Mouse (Mus musculus): ENCODE measurements around the gene Scgb1a1. TPM values are rescaled to one million over a fixed set of nuclear protein-coding genes. Genes with fewer than 3 reads are reported as not detected.

The Scgb1a1 gene
- polyA plus RNA-seq, 1 experiment from 2014 or later: not detected

DNA sequence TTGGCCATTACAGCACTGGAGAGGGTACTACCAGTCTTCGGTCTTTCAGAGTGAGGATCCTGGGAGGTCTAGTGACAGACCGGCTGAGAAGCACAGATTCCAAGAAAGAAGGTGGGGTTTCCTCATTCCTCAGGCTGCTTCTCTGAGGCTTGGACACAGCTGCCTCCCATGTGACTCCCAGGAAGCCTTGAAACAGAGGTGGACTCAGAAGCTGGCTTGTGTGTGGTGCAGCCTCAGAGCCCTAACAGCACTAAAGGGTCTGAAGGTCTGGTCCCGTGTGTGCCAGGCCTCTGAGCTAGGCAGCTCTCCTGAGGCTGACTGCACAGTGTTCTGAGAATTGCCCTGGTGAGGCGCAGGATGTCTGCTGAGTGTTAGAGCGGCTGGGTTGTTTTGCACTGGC is 18.3 kb upstream of the Scgb1a1 start:
- Histone ChIP-seq H3K4me2 (ENCODE audit: low read length) (no peak overlapping the region), H3K27me3 (ENCODE audit: control insufficient read depth, insufficient read depth, low read length) (no peaks in the 10 kb centered on the region), H3K27ac (replicated peaks; ENCODE audit: low read depth, low read length) (no peak overlapping the region), H3K4me3 (replicated peaks; ENCODE audit: low read depth, low read length) (no peak overlapping the region), H3K4me1 (ENCODE audit: control insufficient read depth, insufficient read depth, low read length) (no peaks in the 10 kb centered on the region), H3K9ac (replicated peaks; ENCODE audit: low read length) (no peak overlapping the region), H3K36me3 (ENCODE audit: control insufficient read depth, insufficient read depth, low read length) (no peaks in the 10 kb centered on the region), H3K9me3 (ENCODE audit: control insufficient read depth, low read length) (no peaks in the 10 kb centered on the region)
- WGBS: 78% methylated on average over 5 of the region's 5 CpGs
- ATAC-seq (ENCODE audit: low FRiP score, low TSS enrichment): no peak
- DNase-seq: no peak

DNA sequence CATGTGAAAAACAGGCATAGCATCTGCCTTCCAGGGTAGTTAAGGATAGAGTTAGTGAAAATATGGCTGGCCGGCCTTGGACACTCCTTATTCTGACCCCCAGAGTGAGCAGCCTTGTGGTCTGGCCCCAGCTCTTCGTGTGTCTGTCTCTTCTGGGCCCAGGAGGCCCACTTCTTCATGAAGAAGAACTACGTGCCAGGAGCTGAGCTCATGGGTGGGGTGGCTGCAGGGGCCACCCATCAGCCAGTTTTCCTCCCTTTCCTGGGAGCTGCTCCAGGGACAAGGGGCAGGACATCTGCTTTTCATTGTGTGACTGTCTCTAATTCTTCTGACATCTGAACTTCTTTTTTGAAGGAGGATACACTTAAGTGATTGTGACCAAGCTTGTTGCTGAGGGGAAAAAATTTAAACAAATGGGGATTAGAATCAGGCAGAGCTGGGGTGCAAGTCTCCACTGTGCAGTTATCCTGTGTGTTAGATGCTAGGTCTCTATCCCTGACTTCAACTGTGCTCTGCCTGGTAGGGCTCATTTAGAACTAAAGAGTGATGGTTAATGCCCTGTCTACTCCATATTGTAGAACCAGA is 17.4 kb upstream of the Scgb1a1 start:
- H3K9me3 ChIP-seq (ENCODE audit: control insufficient read depth, low read length): no peaks in the 10 kb centered on the region
- H3K4me1 ChIP-seq (ENCODE audit: control insufficient read depth, insufficient read depth, low read length): no peaks in the 10 kb centered on the region
- 60% methylated on average over 3 of the region's 3 CpGs for WGBS
- H3K27me3 ChIP-seq (ENCODE audit: control insufficient read depth, insufficient read depth, low read length): no peaks in the 10 kb centered on the region
- DNase-seq (no peak), ATAC-seq (ENCODE audit: low FRiP score, low TSS enrichment) (no peak)
- no peak overlapping the region for H3K4me3 ChIP-seq (replicated peaks; ENCODE audit: low read depth, low read length)
- no peak overlapping the region for H3K27ac ChIP-seq (replicated peaks; ENCODE audit: low read depth, low read length)
- H3K36me3 ChIP-seq (ENCODE audit: control insufficient read depth, insufficient read depth, low read length): no peaks in the 10 kb centered on the region
- H3K4me2 ChIP-seq (ENCODE audit: low read length): no peak overlapping the region
- no peak overlapping the region for H3K9ac ChIP-seq (replicated peaks; ENCODE audit: low read length)

DNA sequence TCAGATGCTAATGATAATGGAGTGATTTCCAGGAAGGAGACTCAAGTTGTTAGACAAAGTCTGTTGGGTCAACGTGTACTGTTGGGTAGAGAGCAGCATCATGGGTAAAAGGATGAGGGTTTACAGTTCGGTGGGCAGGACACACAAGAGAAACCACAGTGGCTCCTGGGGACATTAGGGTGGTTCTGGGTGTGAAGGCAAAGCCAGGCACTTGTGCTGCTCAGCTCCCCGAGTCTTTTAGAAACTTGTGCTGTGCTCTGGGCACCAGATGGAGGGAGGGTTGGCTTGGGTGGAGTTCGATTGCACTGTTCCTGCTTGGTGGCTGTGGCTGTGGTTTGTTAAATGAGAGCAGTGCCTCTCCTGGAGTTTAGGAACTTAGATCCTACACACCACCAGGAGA is 16.2 kb upstream of the Scgb1a1 start:
- no peak overlapping the region for H3K9ac ChIP-seq (replicated peaks; ENCODE audit: low read length)
- 82% methylated on average over 4 of the region's 4 CpGs for WGBS
- no peaks in the 10 kb centered on the region for H3K36me3 ChIP-seq (ENCODE audit: control insufficient read depth, insufficient read depth, low read length)
- no peak for DNase-seq
- no peak for ATAC-seq (ENCODE audit: low FRiP score, low TSS enrichment)
- no peak overlapping the region for H3K4me2 ChIP-seq (ENCODE audit: low read length)
- H3K4me3 ChIP-seq (replicated peaks; ENCODE audit: low read depth, low read length): no peak overlapping the region
- no peaks in the 10 kb centered on the region for H3K9me3 ChIP-seq (ENCODE audit: control insufficient read depth, low read length)
- H3K27ac ChIP-seq (replicated peaks; ENCODE audit: low read depth, low read length): no peak overlapping the region
- no peaks in the 10 kb centered on the region for H3K27me3 ChIP-seq (ENCODE audit: control insufficient read depth, insufficient read depth, low read length)
- no peaks in the 10 kb centered on the region for H3K4me1 ChIP-seq (ENCODE audit: control insufficient read depth, insufficient read depth, low read length)

DNA sequence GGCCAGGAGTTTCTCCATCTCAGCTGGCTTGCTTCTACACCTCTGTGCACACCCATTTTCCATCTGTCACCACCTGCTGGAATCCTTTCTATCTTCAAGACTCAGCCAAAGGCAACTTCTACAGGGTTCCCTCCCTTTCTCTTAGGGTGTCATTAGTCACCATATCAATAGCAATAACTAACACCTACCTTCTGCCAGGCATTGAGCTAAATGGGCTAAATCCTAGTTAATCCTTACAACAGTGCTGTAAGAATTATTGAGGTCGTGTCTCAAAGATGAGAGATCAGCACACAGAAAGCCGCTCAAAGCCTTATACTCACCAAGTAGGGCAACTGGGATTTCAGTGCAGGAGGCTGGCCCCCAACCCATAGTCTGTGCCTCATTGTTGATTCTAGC is 13.3 kb upstream of the Scgb1a1 start:
- no peaks in the 10 kb centered on the region for H3K4me1 ChIP-seq (ENCODE audit: control insufficient read depth, insufficient read depth, low read length)
- H3K27ac ChIP-seq (replicated peaks; ENCODE audit: low read depth, low read length): no peak overlapping the region
- H3K36me3 ChIP-seq (ENCODE audit: control insufficient read depth, insufficient read depth, low read length): no peaks in the 10 kb centered on the region
- DNase-seq: no peak
- WGBS: 65% methylated on average over 2 of the region's 2 CpGs
- no peaks in the 10 kb centered on the region for H3K27me3 ChIP-seq (ENCODE audit: control insufficient read depth, insufficient read depth, low read length)
- no peaks in the 10 kb centered on the region for H3K9me3 ChIP-seq (ENCODE audit: control insufficient read depth, low read length)
- H3K4me3 ChIP-seq (replicated peaks; ENCODE audit: low read depth, low read length): no peak overlapping the region
- no peak overlapping the region for H3K9ac ChIP-seq (replicated peaks; ENCODE audit: low read length)
- no peak overlapping the region for H3K4me2 ChIP-seq (ENCODE audit: low read length)
- no peak for ATAC-seq (ENCODE audit: low FRiP score, low TSS enrichment)

DNA sequence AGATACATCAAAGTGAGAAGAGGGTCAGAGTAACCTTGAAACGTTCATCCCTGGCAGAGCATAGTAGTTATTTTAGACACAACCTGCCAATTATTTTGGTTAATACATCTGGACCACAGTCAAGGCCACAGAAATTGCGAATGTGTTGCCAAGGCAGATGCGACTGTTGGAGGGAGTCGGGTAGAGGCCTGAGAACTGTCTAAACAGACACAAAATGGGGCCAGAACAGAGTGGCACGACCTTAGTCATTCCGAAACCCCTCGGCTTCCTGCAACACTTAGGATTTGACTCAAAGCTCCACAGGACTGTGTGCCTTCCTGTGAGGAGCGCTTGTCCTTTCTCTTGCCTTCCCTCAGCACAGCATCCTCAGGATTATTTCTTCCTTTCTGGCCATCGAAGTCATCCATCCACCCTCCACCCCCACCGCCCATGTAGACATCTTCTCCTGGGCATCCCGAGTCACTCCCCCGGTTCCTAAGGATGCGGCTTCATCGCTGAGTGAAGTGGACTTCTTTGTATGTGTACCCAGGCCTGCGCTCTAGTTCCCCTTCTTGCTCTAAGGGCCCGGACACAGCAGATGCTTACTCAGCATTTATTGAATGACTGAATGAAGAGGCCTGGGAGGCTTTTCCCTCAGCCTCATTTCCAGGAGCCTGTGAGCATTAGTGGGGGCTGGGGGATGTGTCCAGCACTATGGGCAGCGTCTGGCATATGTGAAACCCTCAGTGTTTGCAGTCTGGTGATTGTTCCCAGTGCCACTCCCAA is 12.7 kb upstream of the Scgb1a1 start:
- Histone ChIP-seq H3K9ac (replicated peaks; ENCODE audit: low read length) (no peak overlapping the region), H3K4me1 (ENCODE audit: control insufficient read depth, insufficient read depth, low read length) (no peaks in the 10 kb centered on the region), H3K9me3 (ENCODE audit: control insufficient read depth, low read length) (no peaks in the 10 kb centered on the region), H3K27me3 (ENCODE audit: control insufficient read depth, insufficient read depth, low read length) (no peaks in the 10 kb centered on the region), H3K27ac (replicated peaks; ENCODE audit: low read depth, low read length) (no peak overlapping the region), H3K4me3 (replicated peaks; ENCODE audit: low read depth, low read length) (no peak overlapping the region), H3K36me3 (ENCODE audit: control insufficient read depth, insufficient read depth, low read length) (no peaks in the 10 kb centered on the region), H3K4me2 (ENCODE audit: low read length) (no peak overlapping the region)
- WGBS: 89% methylated on average over 17 of the region's 17 CpGs
- no peak for DNase-seq
- ATAC-seq (ENCODE audit: low FRiP score, low TSS enrichment): no peak

DNA sequence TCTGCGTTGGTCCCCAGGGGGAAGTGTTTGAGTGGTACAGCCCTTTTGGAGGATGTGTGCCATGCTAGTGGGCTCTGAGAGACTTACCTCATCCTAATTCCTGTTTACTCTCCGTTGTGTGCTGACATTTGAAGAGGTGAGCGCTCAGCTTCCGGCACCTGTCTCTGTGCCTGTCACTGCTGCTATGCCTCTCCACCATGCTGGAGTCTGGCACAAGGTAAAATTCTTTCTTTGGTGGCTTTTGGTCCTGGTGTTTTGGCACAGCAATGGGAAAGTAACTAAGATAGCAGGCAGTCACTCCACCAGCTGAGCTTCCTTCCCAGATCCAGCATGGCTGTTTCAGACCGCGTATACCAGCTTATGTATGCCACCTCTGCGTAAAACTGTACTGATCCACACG is 12.0 kb upstream of the Scgb1a1 start:
- DNase-seq: no peak
- no peak for ATAC-seq (ENCODE audit: low FRiP score, low TSS enrichment)
- 92% methylated on average over 8 of the region's 8 CpGs for WGBS

DNA sequence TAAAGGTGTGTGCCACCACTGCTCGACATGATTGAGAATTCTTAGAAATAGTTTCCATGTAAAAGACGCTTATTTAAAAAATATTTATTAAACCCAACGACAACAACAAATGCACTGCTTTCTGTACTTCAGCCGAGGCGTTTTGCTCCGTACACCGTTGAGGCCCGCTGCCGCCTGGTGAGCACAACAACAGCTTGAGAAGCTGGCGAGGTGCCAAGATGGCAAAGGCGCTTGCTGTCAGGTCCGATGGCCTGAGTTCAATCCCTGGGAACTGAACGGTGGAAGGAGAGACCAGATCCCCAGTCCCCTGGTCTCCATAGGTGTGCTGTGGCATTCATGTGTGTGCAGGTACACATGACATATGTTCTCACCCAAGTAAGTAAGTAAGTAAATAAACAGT is 9.7 kb upstream of the Scgb1a1 start:
- 89% methylated on average over 13 of the region's 13 CpGs for WGBS
- peak; percentile 18 for DNase-seq
- Histone ChIP-seq H3K36me3 (ENCODE audit: control insufficient read depth, insufficient read depth, low read length) (no peaks in the 10 kb centered on the region), H3K4me1 (ENCODE audit: control insufficient read depth, insufficient read depth, low read length) (no peaks in the 10 kb centered on the region), H3K4me3 (replicated peaks; ENCODE audit: low read depth, low read length) (no peak overlapping the region), H3K4me2 (ENCODE audit: low read length) (no peak overlapping the region), H3K27me3 (ENCODE audit: control insufficient read depth, insufficient read depth, low read length) (no peaks in the 10 kb centered on the region), H3K9me3 (ENCODE audit: control insufficient read depth, low read length) (no peaks in the 10 kb centered on the region), H3K9ac (replicated peaks; ENCODE audit: low read length) (no peak overlapping the region), H3K27ac (replicated peaks; ENCODE audit: low read depth, low read length) (no peak overlapping the region)
- no peak for ATAC-seq (ENCODE audit: low FRiP score, low TSS enrichment)

More for the DNA sequence above, 12.0 kb upstream of the Scgb1a1 start:
- no peak overlapping the region for H3K9ac ChIP-seq (replicated peaks; ENCODE audit: low read length)
- H3K4me1 ChIP-seq (ENCODE audit: control insufficient read depth, insufficient read depth, low read length): no peaks in the 10 kb centered on the region
- no peak overlapping the region for H3K27ac ChIP-seq (replicated peaks; ENCODE audit: low read depth, low read length)
- no peaks in the 10 kb centered on the region for H3K36me3 ChIP-seq (ENCODE audit: control insufficient read depth, insufficient read depth, low read length)
- no peaks in the 10 kb centered on the region for H3K9me3 ChIP-seq (ENCODE audit: control insufficient read depth, low read length)
- no peak overlapping the region for H3K4me2 ChIP-seq (ENCODE audit: low read length)
- H3K27me3 ChIP-seq (ENCODE audit: control insufficient read depth, insufficient read depth, low read length): no peaks in the 10 kb centered on the region
- no peak overlapping the region for H3K4me3 ChIP-seq (replicated peaks; ENCODE audit: low read depth, low read length)

DNA sequence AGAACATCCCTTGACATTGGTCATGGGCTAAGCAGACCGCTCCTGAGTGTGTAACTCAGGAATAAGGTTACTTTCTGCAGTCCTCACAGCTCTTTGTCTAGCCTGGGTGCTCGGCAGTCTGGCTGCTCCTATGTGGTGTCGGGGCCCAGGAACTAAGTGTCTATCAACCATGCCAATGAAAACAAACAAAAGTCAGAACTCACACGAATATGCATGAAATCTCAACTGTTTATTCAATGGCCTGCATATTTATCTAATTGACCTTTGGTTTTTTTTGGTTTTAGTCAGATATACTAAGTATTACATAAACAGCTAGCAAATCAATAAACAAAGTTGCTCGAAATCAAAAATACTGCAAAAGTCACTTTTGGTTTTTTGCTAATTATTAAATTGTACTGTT is 7.4 kb upstream of the Scgb1a1 start:
- Histone ChIP-seq H3K27me3 (ENCODE audit: control insufficient read depth, insufficient read depth, low read length) (no peaks in the 10 kb centered on the region), H3K4me1 (ENCODE audit: control insufficient read depth, insufficient read depth, low read length) (no peaks in the 10 kb centered on the region), H3K27ac (replicated peaks; ENCODE audit: low read depth, low read length) (no peak overlapping the region), H3K36me3 (ENCODE audit: control insufficient read depth, insufficient read depth, low read length) (no peaks in the 10 kb centered on the region), H3K4me2 (ENCODE audit: low read length) (no peak overlapping the region), H3K4me3 (replicated peaks; ENCODE audit: low read depth, low read length) (no peak overlapping the region), H3K9me3 (ENCODE audit: control insufficient read depth, low read length) (no peaks in the 10 kb centered on the region), H3K9ac (replicated peaks; ENCODE audit: low read length) (no peak overlapping the region)
- ATAC-seq (ENCODE audit: low FRiP score, low TSS enrichment) (no peak), DNase-seq (no peak)
- 73% methylated on average over 5 of the region's 5 CpGs for WGBS

DNA sequence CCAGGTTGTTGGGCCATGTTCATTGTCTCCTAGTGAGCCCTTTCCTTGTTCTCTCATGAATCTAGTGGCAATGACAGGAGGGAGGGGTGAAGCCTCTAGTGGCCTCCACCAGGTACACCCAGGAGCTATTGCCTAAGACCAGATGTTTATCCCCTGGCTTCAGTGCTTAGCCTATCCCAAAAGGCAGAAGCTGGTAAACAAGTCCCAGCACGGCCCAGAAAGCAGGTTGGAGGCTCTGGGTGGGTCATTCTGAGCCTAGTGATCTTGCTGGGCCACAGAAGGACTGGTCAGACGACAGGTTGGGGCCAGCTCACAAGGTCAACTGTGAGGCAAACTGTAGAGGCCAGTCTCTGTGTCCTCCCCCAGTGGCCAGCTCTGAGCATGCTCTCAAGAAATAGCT is 3.0 kb upstream of the Scgb1a1 start:
- 74% methylated on average over 2 of the region's 2 CpGs for WGBS

More for the DNA sequence above, 3.0 kb upstream of the Scgb1a1 start:
- no peak overlapping the region for H3K4me3 ChIP-seq (replicated peaks; ENCODE audit: low read depth, low read length)
- no peaks in the 10 kb centered on the region for H3K27me3 ChIP-seq (ENCODE audit: control insufficient read depth, insufficient read depth, low read length)
- no peak overlapping the region for H3K4me2 ChIP-seq (ENCODE audit: low read length)
- H3K27ac ChIP-seq (replicated peaks; ENCODE audit: low read depth, low read length): no peak overlapping the region
- DNase-seq (no peak), ATAC-seq (ENCODE audit: low FRiP score, low TSS enrichment) (no peak)
- no peaks in the 10 kb centered on the region for H3K36me3 ChIP-seq (ENCODE audit: control insufficient read depth, insufficient read depth, low read length)
- no peaks in the 10 kb centered on the region for H3K9me3 ChIP-seq (ENCODE audit: control insufficient read depth, low read length)
- no peak overlapping the region for H3K9ac ChIP-seq (replicated peaks; ENCODE audit: low read length)
- no peaks in the 10 kb centered on the region for H3K4me1 ChIP-seq (ENCODE audit: control insufficient read depth, insufficient read depth, low read length)
